Mouse (Mus musculus): ENCODE results near the gene Tmie.

Gene Tmie

GRCm38 (mm10) chr9:110879998-110880561, at the start of gene Tmie:
Tmie (minus strand) TSS chr9:110880113.
- DNase-seq = peak; percentile 92

- peak; percentile 72 for DNase-seq
Measured at GRCm38 (mm10) chr9:110922759-110923158, 42.8 kb upstream of the Tmie start.

GRCm38 (mm10) chr9:110920665-110921419, 40.9 kb upstream of the Tmie start:
- peak; percentile 30 for DNase-seq

- no peak for DNase-seq
Measured at GRCm38 (mm10) chr9:110916786-110917185, 36.9 kb upstream of the Tmie start, which contains the start of gene Fam240a. Fam240a (minus strand) TSS chr9:110916861.

- DNase-seq = no peak
Measured at GRCm38 (mm10) chr9:110915466-110915865, 35.6 kb upstream of the Tmie start.

GRCm38 (mm10) chr9:110914631-110915236, 34.8 kb upstream of the Tmie start:
- DNase-seq = no peak

- no peak for DNase-seq
Measured at GRCm38 (mm10) chr9:110909371-110909967, 29.6 kb upstream of the Tmie start.

- no peak for DNase-seq
Measured at GRCm38 (mm10) chr9:110908631-110909016, 28.7 kb upstream of the Tmie start.

GRCm38 (mm10) chr9:110907838-110908630, 28.1 kb upstream of the Tmie start:
- DNase-seq = no peak

- DNase-seq = no peak
Measured at GRCm38 (mm10) chr9:110907201-110907837, 27.4 kb upstream of the Tmie start.

- no peak for DNase-seq
Measured at GRCm38 (mm10) chr9:110902271-110902670, 22.4 kb upstream of the Tmie start.

GRCm38 (mm10) chr9:110901204-110901603, 21.3 kb upstream of the Tmie start:
- DNase-seq = no peak

- no peak for DNase-seq
Measured at GRCm38 (mm10) chr9:110899451-110900008, 19.6 kb upstream of the Tmie start.

GRCm38 (mm10) chr9:110896595-110896994, 16.7 kb upstream of the Tmie start:
- DNase-seq = no peak

- no peak for DNase-seq
Measured at GRCm38 (mm10) chr9:110895994-110896393, 16.1 kb upstream of the Tmie start.

- no peak for DNase-seq
Measured at GRCm38 (mm10) chr9:110895507-110895906, 15.6 kb upstream of the Tmie start.

- no peak for DNase-seq
Measured at GRCm38 (mm10) chr9:110893429-110893828, 13.5 kb upstream of the Tmie start.

GRCm38 (mm10) chr9:110892552-110892951, 12.6 kb upstream of the Tmie start:
- DNase-seq = no peak

- peak; percentile 43 for DNase-seq
Measured at GRCm38 (mm10) chr9:110891077-110891828, 11.3 kb upstream of the Tmie start.

GRCm38 (mm10) chr9:110890026-110890783, 10.3 kb upstream of the Tmie start:
- DNase-seq = peak; percentile 60

Data from kidney, adult 9 months (tissue).